Mouse (Mus musculus) kidney, embryonic 14.5 days (tissue): ENCODE data around the gene Ajap1. TPM values are rescaled to one million over a fixed set of nuclear protein-coding genes. Genes with fewer than 3 reads are reported as not detected.

Experiments
- ATAC-seq: fragments of 200-750 bp; cut with Nextera tagmentation; 2 replicates; pipeline ENCODE4 v1.8.0; 2017; ENCODE audit warnings: moderate number of reproducible peaks, mild to moderate bottlenecking, moderate TSS enrichment, moderate library complexity; ENCODE audit not compliant: low FRiP score, low TSS enrichment
- H3K27ac ChIP-seq: fragments of 300-500 bp; sonication (generic); 2 replicates; pipeline ENCODE4 v1.5.1; 2014; ENCODE audit warnings: low read depth, mild to moderate bottlenecking, low read length, moderate library complexity, mixed read lengths
- H3K27me3 ChIP-seq: fragments of 300-500 bp; sonication (generic); 2 replicates; pipeline ENCODE4 v1.6.1; 2014; ENCODE audit warnings: mild to moderate bottlenecking, low read length; ENCODE audit not compliant: control insufficient read depth, insufficient read depth
- H3K36me3 ChIP-seq: fragments of 300-500 bp; sonication (generic); 2 replicates; pipeline ENCODE4 v1.6.1; 2014; ENCODE audit warnings: low read length, mixed read lengths; ENCODE audit not compliant: control insufficient read depth, insufficient read depth
- H3K4me1 ChIP-seq: fragments of 300-500 bp; sonication (generic); 2 replicates; pipeline ENCODE4 v1.6.1; 2014; ENCODE audit warnings: low read length, mixed read lengths; ENCODE audit not compliant: control insufficient read depth, insufficient read depth
- H3K4me2 ChIP-seq: fragments of 300-500 bp; sonication (generic); replicated peaks from 2 replicates; pipeline ENCODE4 v1.6.1; 2014; ENCODE audit warnings: low read depth, mild to moderate bottlenecking, low read length
- H3K4me3 ChIP-seq: fragments of 300-500 bp; sonication (generic); 2 replicates; pipeline ENCODE4 v1.5.1; 2014; ENCODE audit warnings: mild to moderate bottlenecking, low read length
- H3K9ac ChIP-seq: fragments of 300-500 bp; sonication (generic); 2 replicates; pipeline ENCODE4 v1.6.1; 2014; ENCODE audit warnings: low read depth, mild to moderate bottlenecking, low read length, moderate library complexity
- H3K9me3 ChIP-seq: fragments of 300-500 bp; sonication (generic); 2 replicates; pipeline ENCODE4 v1.6.1; 2016; ENCODE audit warnings: low read length; ENCODE audit not compliant: control insufficient read depth
- WGBS: fragments of 180-500 bp; shearing (Covaris S2); extraction: QIAGEN DNeasy Blood & Tissue Kit; methylation state at CpG from one replicate; pipeline ENCODE4 v1.1.7; 2014; 5-methylcytosine and 5-hydroxymethylcytosine counted together
- polyA plus RNA-seq: library from polyadenylated mRNA; unstranded; fragments of >200 nt; fragmentation: Nextera tagmentation; extraction: Ambion mirVana; gene quantifications from 2 replicates; pipeline ENCODE4 v1.2.1, GENCODE M21; 2014

Gene Ajap1
- polyA plus RNA-seq, 1 experiment from 2014 or later: 3.8 TPM

- no peaks in the 10 kb centered on the region for H3K27me3 ChIP-seq
- ATAC-seq: no peak
- H3K27ac ChIP-seq: no peak overlapping the region
- H3K9me3 ChIP-seq: no peaks in the 10 kb centered on the region
- no peaks in the 10 kb centered on the region for H3K36me3 ChIP-seq
- no peak overlapping the region for H3K4me2 ChIP-seq
- no peak overlapping the region for H3K4me3 ChIP-seq
- no peaks in the 10 kb centered on the region for H3K4me1 ChIP-seq
- 88% methylated on average over 4 of the region's 4 CpGs for WGBS
- no peak overlapping the region for H3K9ac ChIP-seq
Observed at GRCm38 (mm10) chr4:153356236-153356635, 126.4 kb downstream of the Ajap1 start.

DNA sequence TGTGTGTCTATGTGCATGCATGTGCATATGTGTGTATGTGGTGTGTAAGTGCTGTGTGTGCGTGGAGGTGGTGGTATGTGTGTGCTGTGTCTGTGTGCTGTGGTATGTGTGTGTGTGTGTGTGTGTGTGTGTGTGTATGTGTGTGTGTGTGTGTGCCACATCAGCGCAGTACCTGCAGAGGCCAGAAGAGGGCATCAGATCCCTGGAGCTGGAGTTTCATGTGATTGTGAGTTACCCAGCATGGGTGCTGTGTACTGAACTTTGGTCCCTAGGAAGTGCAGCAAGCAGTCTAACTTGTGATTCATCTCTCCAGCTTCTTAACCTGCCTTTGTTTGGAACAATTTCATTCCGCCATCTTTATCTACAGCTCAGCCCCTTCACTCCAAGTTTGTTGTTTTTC lies 137.6 kb downstream of the Ajap1 start:
- Histone ChIP-seq H3K9me3 (no peaks in the 10 kb centered on the region), H3K27ac (no peak overlapping the region), H3K9ac (no peak overlapping the region), H3K36me3 (no peaks in the 10 kb centered on the region), H3K4me1 (no peaks in the 10 kb centered on the region), H3K4me3 (no peak overlapping the region), H3K27me3 (no peaks in the 10 kb centered on the region), H3K4me2 (no peak overlapping the region)
- ATAC-seq: no peak
- WGBS: 96% methylated on average over 3 of the region's 3 CpGs

DNA sequence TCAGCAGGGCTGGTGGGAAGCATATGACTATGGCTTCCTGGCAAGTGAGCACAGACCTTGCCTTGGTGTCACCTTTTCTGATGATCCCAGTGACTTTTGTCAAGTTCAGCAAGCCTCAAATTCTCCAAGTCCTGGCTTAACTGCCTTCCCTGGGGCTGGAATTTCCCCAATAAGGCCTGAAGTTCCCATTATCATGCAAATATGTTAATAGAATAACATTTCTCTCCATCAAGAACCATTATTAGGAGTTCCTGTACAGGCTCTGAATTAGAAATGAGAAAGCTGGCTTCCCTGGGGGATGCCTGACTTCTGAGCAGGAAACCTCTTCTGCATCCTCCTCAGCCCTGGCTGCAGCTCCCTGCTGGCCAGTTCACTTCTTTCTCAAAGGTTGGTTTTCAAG lies 141.7 kb downstream of the Ajap1 start:
- Histone ChIP-seq H3K36me3 (no peaks in the 10 kb centered on the region), H3K4me2 (no peak overlapping the region), H3K27me3 (no peaks in the 10 kb centered on the region), H3K4me1 (no peaks in the 10 kb centered on the region), H3K9me3 (no peaks in the 10 kb centered on the region), H3K27ac (no peak overlapping the region), H3K9ac (no peak overlapping the region), H3K4me3 (no peak overlapping the region)
- no peak for ATAC-seq

DNA sequence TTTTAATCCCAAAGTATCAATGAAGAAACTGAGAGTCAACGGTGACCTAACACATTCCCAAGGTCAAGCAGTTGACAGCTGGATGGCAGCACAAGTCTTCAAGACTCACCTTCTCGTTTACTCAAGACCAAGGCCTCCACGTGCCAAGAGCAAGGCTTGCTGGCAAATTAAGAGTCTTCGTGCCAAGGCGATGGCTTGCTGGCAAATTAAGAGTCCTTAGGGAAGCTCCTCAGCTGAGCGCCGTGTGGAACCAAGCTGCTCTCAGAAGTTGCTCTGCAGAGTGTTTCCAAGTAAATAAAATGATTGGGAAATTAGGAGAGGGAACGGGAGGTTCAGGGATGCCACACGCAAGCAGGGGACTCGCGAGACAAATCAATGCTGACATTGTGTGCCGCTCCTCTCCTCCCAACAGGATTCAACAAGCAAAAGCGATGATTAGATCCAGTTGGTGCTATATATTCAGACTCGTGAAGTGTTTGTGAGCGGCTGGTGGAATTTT lies 147.3 kb downstream of the Ajap1 start:
- ATAC-seq: no peak
- Histone ChIP-seq H3K4me1 (no peaks in the 10 kb centered on the region), H3K4me2 (no peak overlapping the region), H3K9ac (no peak overlapping the region), H3K4me3 (no peak overlapping the region), H3K27ac (no peak overlapping the region), H3K27me3 (no peaks in the 10 kb centered on the region), H3K36me3 (no peaks in the 10 kb centered on the region), H3K9me3 (no peaks in the 10 kb centered on the region)
- 78% methylated on average over 15 of the region's 15 CpGs for WGBS

DNA sequence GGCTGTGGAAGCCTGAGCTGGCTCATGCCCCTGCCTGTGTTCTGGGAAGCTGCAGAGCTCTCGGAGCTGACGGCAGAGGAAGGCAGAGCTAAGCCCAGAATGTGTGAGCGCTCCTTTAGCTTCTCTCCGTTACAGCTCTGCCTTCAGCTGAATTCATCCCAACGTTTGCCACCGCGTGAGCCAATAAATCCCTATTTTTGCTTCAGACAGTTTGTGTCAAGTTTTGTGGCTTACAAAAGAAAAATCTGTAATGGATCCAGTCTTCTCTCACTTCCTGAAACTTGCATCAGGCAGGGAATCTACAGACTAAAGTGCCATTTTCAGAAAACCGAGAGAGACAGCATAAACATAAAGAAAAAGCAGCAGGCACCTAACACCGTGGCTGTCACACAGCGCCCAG lies 154.8 kb downstream of the Ajap1 start:
- no peak overlapping the region for H3K4me3 ChIP-seq
- no peaks in the 10 kb centered on the region for H3K36me3 ChIP-seq
- no peak overlapping the region for H3K9ac ChIP-seq
- H3K9me3 ChIP-seq: no peaks in the 10 kb centered on the region
- WGBS: 49% methylated on average over 10 of the region's 10 CpGs
- no peak overlapping the region for H3K4me2 ChIP-seq
- ATAC-seq: no peak
- H3K27me3 ChIP-seq: no peaks in the 10 kb centered on the region
- H3K27ac ChIP-seq: no peak overlapping the region
- no peaks in the 10 kb centered on the region for H3K4me1 ChIP-seq
